Mouse (Mus musculus): ENCODE measurements around the gene Ank2. TPM values are rescaled to one million over a fixed set of nuclear protein-coding genes. Genes with fewer than 3 reads are reported as not detected.

Ank2 gene
- polyA plus RNA-seq, 1 experiment from 2014 or later = 78.8 TPM

- no peak overlapping the region for H3K4me2 ChIP-seq (ENCODE audit: low read depth, low read length, severe bottlenecking)
- 91% methylated on average over 12 of the region's 12 CpGs for WGBS
- H3K9ac ChIP-seq (ENCODE audit: low read length) = no peak overlapping the region
- no peak overlapping the region for H3K4me3 ChIP-seq (ENCODE audit: low read depth, low read length)
- H3K4me1 ChIP-seq (replicated peaks; ENCODE audit: control insufficient read depth, insufficient read depth, low read length) = peaks cover under 1% of the 10 kb centered on the region; the same call in 1 of the 2 replicates
- H3K27me3 ChIP-seq (ENCODE audit: control insufficient read depth, insufficient read depth, low read length) = no peaks in the 10 kb centered on the region
- no peaks in the 10 kb centered on the region for H3K9me3 ChIP-seq (ENCODE audit: control insufficient read depth, low read length)
- DNase-seq (ENCODE audit: low spot score) (no peak), ATAC-seq (replicated peaks; ENCODE audit: low FRiP score) (no peak)
- no peaks in the 10 kb centered on the region for H3K36me3 ChIP-seq (ENCODE audit: control insufficient read depth, insufficient read depth, low read length)
- no peak overlapping the region for H3K27ac ChIP-seq (ENCODE audit: low read depth, low read length)
These were observed 226.3 kb downstream of the Ank2 start for GRCm38 (mm10) chr3:127272801-127273200.

GRCm38 (mm10) chr3:127269616-127270015, 229.5 kb downstream of the Ank2 start:
- no peak overlapping the region for H3K27ac ChIP-seq (ENCODE audit: low read depth, low read length)
- DNase-seq (ENCODE audit: low spot score) (no peak), ATAC-seq (replicated peaks; ENCODE audit: low FRiP score) (no peak)
- H3K9ac ChIP-seq (ENCODE audit: low read length) = no peak overlapping the region
- H3K4me3 ChIP-seq (ENCODE audit: low read depth, low read length) = no peak overlapping the region
- H3K9me3 ChIP-seq (ENCODE audit: control insufficient read depth, low read length) = no peaks in the 10 kb centered on the region
- peaks cover 2% of the 10 kb centered on the region; the same call in 1 of the 2 replicates for H3K4me1 ChIP-seq (replicated peaks; ENCODE audit: control insufficient read depth, insufficient read depth, low read length)
- 88% methylated on average over 14 of the region's 14 CpGs for WGBS
- H3K36me3 ChIP-seq (ENCODE audit: control insufficient read depth, insufficient read depth, low read length) = no peaks in the 10 kb centered on the region
- H3K27me3 ChIP-seq (ENCODE audit: control insufficient read depth, insufficient read depth, low read length) = no peaks in the 10 kb centered on the region
- H3K4me2 ChIP-seq (ENCODE audit: low read depth, low read length, severe bottlenecking) = no peak overlapping the region

- Histone ChIP-seq H3K4me1 (replicated peaks; ENCODE audit: control insufficient read depth, insufficient read depth, low read length) (peaks cover 2% of the 10 kb centered on the region; the same call in 1 of the 2 replicates), H3K4me2 (ENCODE audit: low read depth, low read length, severe bottlenecking) (no peak overlapping the region), H3K27ac (ENCODE audit: low read depth, low read length) (peak overlapping the region; percentile 50; the same call in 1 of the 2 replicates), H3K27me3 (ENCODE audit: control insufficient read depth, insufficient read depth, low read length) (no peaks in the 10 kb centered on the region), H3K9me3 (ENCODE audit: control insufficient read depth, low read length) (no peaks in the 10 kb centered on the region), H3K36me3 (ENCODE audit: control insufficient read depth, insufficient read depth, low read length) (no peaks in the 10 kb centered on the region), H3K9ac (ENCODE audit: low read length) (no peak overlapping the region), H3K4me3 (ENCODE audit: low read depth, low read length) (no peak overlapping the region)
- DNase-seq (ENCODE audit: low spot score) (peak; percentile 65), ATAC-seq (replicated peaks; ENCODE audit: low FRiP score) (peak; percentile 77)
- WGBS = 38% methylated on average over 6 of the region's 6 CpGs
These were observed 231.3 kb downstream of the Ank2 start for GRCm38 (mm10) chr3:127267846-127268245.

- no peak for ATAC-seq (replicated peaks; ENCODE audit: low FRiP score)
- peaks cover 2% of the 10 kb centered on the region; the same call in 1 of the 2 replicates for H3K4me1 ChIP-seq (replicated peaks; ENCODE audit: control insufficient read depth, insufficient read depth, low read length)
- no peak overlapping the region for H3K27ac ChIP-seq (ENCODE audit: low read depth, low read length)
- DNase-seq (ENCODE audit: low spot score) = no peak
- no peak overlapping the region for H3K4me2 ChIP-seq (ENCODE audit: low read depth, low read length, severe bottlenecking)
- no peak overlapping the region for H3K4me3 ChIP-seq (ENCODE audit: low read depth, low read length)
- WGBS = 82% methylated on average over 5 of the region's 5 CpGs
- H3K9ac ChIP-seq (ENCODE audit: low read length) = no peak overlapping the region
- H3K27me3 ChIP-seq (ENCODE audit: control insufficient read depth, insufficient read depth, low read length) = no peaks in the 10 kb centered on the region
- no peaks in the 10 kb centered on the region for H3K9me3 ChIP-seq (ENCODE audit: control insufficient read depth, low read length)
- H3K36me3 ChIP-seq (ENCODE audit: control insufficient read depth, insufficient read depth, low read length) = no peaks in the 10 kb centered on the region
These were observed 233.4 kb downstream of the Ank2 start for GRCm38 (mm10) chr3:127265732-127266131.

- 80% methylated on average over 3 of the region's 3 CpGs for WGBS
- no peaks in the 10 kb centered on the region for H3K36me3 ChIP-seq (ENCODE audit: control insufficient read depth, insufficient read depth, low read length)
- no peak overlapping the region for H3K4me3 ChIP-seq (ENCODE audit: low read depth, low read length)
- no peaks in the 10 kb centered on the region for H3K27me3 ChIP-seq (ENCODE audit: control insufficient read depth, insufficient read depth, low read length)
- DNase-seq (ENCODE audit: low spot score) (no peak), ATAC-seq (replicated peaks; ENCODE audit: low FRiP score) (no peak)
- H3K9me3 ChIP-seq (ENCODE audit: control insufficient read depth, low read length) = no peaks in the 10 kb centered on the region
- H3K4me1 ChIP-seq (replicated peaks; ENCODE audit: control insufficient read depth, insufficient read depth, low read length) = peaks cover 2% of the 10 kb centered on the region; the same call in 1 of the 2 replicates
- H3K27ac ChIP-seq (ENCODE audit: low read depth, low read length) = no peak overlapping the region
- no peak overlapping the region for H3K4me2 ChIP-seq (ENCODE audit: low read depth, low read length, severe bottlenecking)
- H3K9ac ChIP-seq (ENCODE audit: low read length) = no peak overlapping the region
These were observed 234.0 kb downstream of the Ank2 start for GRCm38 (mm10) chr3:127265182-127265581.

GRCm38 (mm10) chr3:127260786-127261166, 238.4 kb downstream of the Ank2 start:
- Histone ChIP-seq H3K27me3 (ENCODE audit: control insufficient read depth, insufficient read depth, low read length) (no peaks in the 10 kb centered on the region), H3K4me3 (ENCODE audit: low read depth, low read length) (no peak overlapping the region), H3K36me3 (ENCODE audit: control insufficient read depth, insufficient read depth, low read length) (no peaks in the 10 kb centered on the region), H3K9me3 (ENCODE audit: control insufficient read depth, low read length) (no peaks in the 10 kb centered on the region), H3K4me2 (ENCODE audit: low read depth, low read length, severe bottlenecking) (no peak overlapping the region), H3K27ac (ENCODE audit: low read depth, low read length) (peak overlapping the region; percentile 20; the same call in 1 of the 2 replicates), H3K9ac (ENCODE audit: low read length) (no peak overlapping the region), H3K4me1 (replicated peaks; ENCODE audit: control insufficient read depth, insufficient read depth, low read length) (peaks cover 6% of the 10 kb centered on the region; the same call in 1 of the 2 replicates)
- DNase-seq (ENCODE audit: low spot score) (no peak), ATAC-seq (replicated peaks; ENCODE audit: low FRiP score) (no peak)
- WGBS = 62% methylated on average over 7 of the region's 7 CpGs

- no peak for ATAC-seq (replicated peaks; ENCODE audit: low FRiP score)
- no peaks in the 10 kb centered on the region for H3K27me3 ChIP-seq (ENCODE audit: control insufficient read depth, insufficient read depth, low read length)
- no peaks in the 10 kb centered on the region for H3K36me3 ChIP-seq (ENCODE audit: control insufficient read depth, insufficient read depth, low read length)
- peak overlapping the region; percentile 20; the same call in 1 of the 2 replicates for H3K27ac ChIP-seq (ENCODE audit: low read depth, low read length)
- H3K4me1 ChIP-seq (replicated peaks; ENCODE audit: control insufficient read depth, insufficient read depth, low read length) = peaks cover 6% of the 10 kb centered on the region; the same call in 1 of the 2 replicates
- no peak overlapping the region for H3K4me2 ChIP-seq (ENCODE audit: low read depth, low read length, severe bottlenecking)
- H3K9me3 ChIP-seq (ENCODE audit: control insufficient read depth, low read length) = no peaks in the 10 kb centered on the region
- no peak overlapping the region for H3K4me3 ChIP-seq (ENCODE audit: low read depth, low read length)
- 76% methylated on average over 15 of the region's 15 CpGs for WGBS
- H3K9ac ChIP-seq (ENCODE audit: low read length) = no peak overlapping the region
- DNase-seq (ENCODE audit: low spot score) = no peak
These were observed 239.0 kb downstream of the Ank2 start for GRCm38 (mm10) chr3:127260007-127260785.

- H3K36me3 ChIP-seq (ENCODE audit: control insufficient read depth, insufficient read depth, low read length) = no peaks in the 10 kb centered on the region
- no peaks in the 10 kb centered on the region for H3K27me3 ChIP-seq (ENCODE audit: control insufficient read depth, insufficient read depth, low read length)
- no peaks in the 10 kb centered on the region for H3K9me3 ChIP-seq (ENCODE audit: control insufficient read depth, low read length)
- H3K27ac ChIP-seq (ENCODE audit: low read depth, low read length) = 0 out of 2 replicates have a peak overlapping the region, but pooled peaks have one; percentile 1
- no peak overlapping the region for H3K9ac ChIP-seq (ENCODE audit: low read length)
- DNase-seq (ENCODE audit: low spot score) (peak; percentile 53), ATAC-seq (replicated peaks; ENCODE audit: low FRiP score) (0 out of 2 replicates have a peak, but pooled peaks have one; percentile 11)
- 32% methylated on average over 15 of the region's 15 CpGs for WGBS
- peak overlapping the region; percentile 3; the same call in 1 of the 2 replicates for H3K4me3 ChIP-seq (ENCODE audit: low read depth, low read length)
- peaks cover 6% of the 10 kb centered on the region; the same call in 1 of the 2 replicates for H3K4me1 ChIP-seq (replicated peaks; ENCODE audit: control insufficient read depth, insufficient read depth, low read length)
- peak overlapping the region; percentile 60; the same call in 1 of the 2 replicates for H3K4me2 ChIP-seq (ENCODE audit: low read depth, low read length, severe bottlenecking)
These were observed 240.6 kb downstream of the Ank2 start for GRCm38 (mm10) chr3:127258466-127259075.
